ENCODE assay signal across 17 mouse cellular contexts in genomic region chr5:116408965-116409364, GRCm38 (mm10). TPM values are rescaled to one million over a fixed set of nuclear protein-coding genes. Genes with fewer than 3 reads are reported as not detected.
DNase-seq lines count a peak whose midpoint lies in the region; ATAC-seq and TF ChIP-seq lines count a peak whose summit lies in the region.
"Had no signal": no experiment of that assay in that cellular context is flagged by ENCODE, and none has a peak within 500 bp of the region (broad histone marks: within the 10 kb centered on the region; RNA-seq: fewer than 3 reads in every experiment).

No protein-coding gene starts in this region.

- no peak overlapping the region for H3K4me2 ChIP-seq in forebrain, embryonic 15.5 days (replicated peaks)
- H3K4me2 ChIP-seq in intestine, postnatal 0 days (replicated peaks; ENCODE audit: low read depth) = no peak overlapping the region
- no peak overlapping the region for H3K4me2 ChIP-seq in intestine, embryonic 16.5 days (ENCODE audit: low read depth, low read length)
- H3K4me2 ChIP-seq: limb, embryonic 13.5 days had no signal

- H3K27ac ChIP-seq in forebrain, embryonic 10.5 days = peak overlapping the region; percentile 75
- H3K27ac ChIP-seq in forebrain, embryonic 15.5 days (replicated peaks) = no peak overlapping the region
- no peak overlapping the region for H3K27ac ChIP-seq in intestine, postnatal 0 days (ENCODE audit: low read depth, low read length)
- H3K27ac ChIP-seq in intestine, embryonic 16.5 days (ENCODE audit: low read length) = no peak overlapping the region; the same call in 1 of the 2 replicates
- H3K27ac ChIP-seq: embryonic facial prominence, embryonic 10.5 days; limb, embryonic 13.5 days had no signal

- no peak overlapping the region for H3K9ac ChIP-seq in forebrain, embryonic 15.5 days (replicated peaks)
- H3K9ac ChIP-seq in intestine, postnatal 0 days (ENCODE audit: low read depth, low read length) = no peak overlapping the region
- no peak overlapping the region for H3K9ac ChIP-seq in intestine, embryonic 16.5 days (ENCODE audit: low read depth, low read length)
- H3K9ac ChIP-seq: limb, embryonic 13.5 days had no signal

- H3K4me3 ChIP-seq in forebrain, embryonic 10.5 days = no peak overlapping the region
- H3K4me3 ChIP-seq in forebrain, embryonic 15.5 days = no peak overlapping the region
- no peak overlapping the region for H3K4me3 ChIP-seq in intestine, postnatal 0 days (ENCODE audit: low read depth, low read length)
- H3K4me3 ChIP-seq in intestine, embryonic 16.5 days (ENCODE audit: low read length) = no peak overlapping the region
- H3K4me3 ChIP-seq: embryonic facial prominence, embryonic 10.5 days; erythroblast, embryonic 14.5 days; limb, embryonic 13.5 days; myocyte had no signal

- H3K9me3 ChIP-seq in forebrain, embryonic 10.5 days = no peaks in the 10 kb centered on the region
- no peaks in the 10 kb centered on the region for H3K9me3 ChIP-seq in forebrain, embryonic 15.5 days
- no peaks in the 10 kb centered on the region for H3K9me3 ChIP-seq in intestine, postnatal 0 days (ENCODE audit: control insufficient read depth)
- H3K9me3 ChIP-seq in intestine, embryonic 16.5 days (ENCODE audit: control insufficient read depth, low read length) = no peaks in the 10 kb centered on the region
- H3K9me3 ChIP-seq: embryonic facial prominence, embryonic 10.5 days; limb, embryonic 13.5 days had no signal

- ATAC-seq in forebrain, embryonic 15.5 days (replicated peaks) = no peak
- ATAC-seq in intestine, postnatal 0 days = no peak
- ATAC-seq in intestine, embryonic 16.5 days = no peak

- H3K4me1 ChIP-seq in forebrain, embryonic 10.5 days = peaks cover 67% of the 10 kb centered on the region
- H3K4me1 ChIP-seq in forebrain, embryonic 15.5 days = peaks cover 23% of the 10 kb centered on the region
- H3K4me1 ChIP-seq in intestine, postnatal 0 days (replicated peaks; ENCODE audit: control insufficient read depth, insufficient read depth, low read length) = no peaks in the 10 kb centered on the region
- H3K4me1 ChIP-seq in intestine, embryonic 16.5 days (ENCODE audit: control insufficient read depth, insufficient read depth, low read length) = peaks cover 22% of the 10 kb centered on the region

- H3K36me3 ChIP-seq in forebrain, embryonic 10.5 days (replicated peaks) = no peaks in the 10 kb centered on the region
- H3K36me3 ChIP-seq in forebrain, embryonic 15.5 days = no peaks in the 10 kb centered on the region
- H3K36me3 ChIP-seq in intestine, postnatal 0 days (ENCODE audit: control insufficient read depth, insufficient read depth) = no peaks in the 10 kb centered on the region
- no peaks in the 10 kb centered on the region for H3K36me3 ChIP-seq in intestine, embryonic 16.5 days (ENCODE audit: control insufficient read depth, insufficient read depth, low read length)
- H3K36me3 ChIP-seq: embryonic facial prominence, embryonic 10.5 days; G1E; limb, embryonic 13.5 days had no signal

- DNase-seq in forebrain, embryonic 10.5 days (ENCODE audit: extremely low spot score, low spot score) = no peak
- peak; percentile 44 for DNase-seq in retina, embryonic 14.5 days (ENCODE audit: low spot score)
- DNase-seq in retina, postnatal 1 day = no peak
- DNase-seq in right cerebral cortex, postnatal 36 days (ENCODE audit: low spot score in 2 of 2) = no peak
- no peak for DNase-seq in thymus, postnatal 25 days
- DNase-seq: cerebellum, adult 11-12 months; cerebellum, postnatal 36 days; lung, adult 2 months; right cerebral cortex, postnatal 14 days had no signal

- TF ChIP-seq CTCF in intestine, postnatal 0 days (IDR thresholded peaks at IDR 0.05; ENCODE audit: low read depth) = peak; percentile 33; the same call in 1 of the 2 replicates

- 53% methylated on average over 9 of the region's 9 CpGs for WGBS in forebrain, embryonic 10.5 days
- WGBS in forebrain, embryonic 15.5 days = 63% methylated on average over 9 of the region's 9 CpGs
- WGBS in intestine, postnatal 0 days = 67% methylated on average over 9 of the region's 9 CpGs
- WGBS in intestine, embryonic 16.5 days = 70% methylated on average over 9 of the region's 9 CpGs

- H3K27me3 ChIP-seq in forebrain, embryonic 10.5 days (ENCODE audit: poor library complexity, severe bottlenecking) = 0 out of 2 replicates have a peak, but pooled peaks cover 16% of the 10 kb centered on the region
- no peaks in the 10 kb centered on the region for H3K27me3 ChIP-seq in forebrain, embryonic 15.5 days
- no peaks in the 10 kb centered on the region for H3K27me3 ChIP-seq in intestine, postnatal 0 days (replicated peaks; ENCODE audit: control insufficient read depth, insufficient read depth, low read length)
- no peaks in the 10 kb centered on the region for H3K27me3 ChIP-seq in intestine, embryonic 16.5 days (replicated peaks; ENCODE audit: control insufficient read depth, insufficient read depth, low read length)
- H3K27me3 ChIP-seq: limb, embryonic 13.5 days had no signal

RNA-seq across cellular contexts. Expression of gene Hspb8, which starts 13.7 kb away (rescaled TPM):
- 8.5 and 8.6 TPM in 2 replicates for polyA plus RNA-seq in forebrain, embryonic 10.5 days (2016; fragmentation: Nextera tagmentation; extraction: Ambion mirVana)
- polyA plus RNA-seq in forebrain, embryonic 15.5 days (2015; fragmentation: Nextera tagmentation; extraction: Ambion mirVana) = 5.6 and 5.7 TPM in 2 replicates
- polyA plus RNA-seq in intestine, postnatal 0 days (2015; fragmentation: Nextera tagmentation; extraction: Ambion mirVana) = 9.0 and 10.5 TPM in 2 replicates
- polyA plus RNA-seq in intestine, embryonic 16.5 days (2015; fragmentation: Nextera tagmentation; extraction: Ambion mirVana) = 11.3 and 11.8 TPM in 2 replicates
- polyA plus RNA-seq: erythroblast, embryonic 14.5 days; G1E had no signal
